Comparison of ENCODE assay signal across 28 mouse cellular contexts in genomic region chr16:24295626-24296440, GRCm38 (mm10).
DNase-seq lines count a peak whose midpoint lies in the region; ATAC-seq and TF ChIP-seq lines count a peak whose summit lies in the region.
"Had no signal": no experiment of that assay in that cellular context is flagged by ENCODE, and none has a peak within 500 bp of the region (broad histone marks: within the 10 kb centered on the region; RNA-seq: fewer than 3 reads in every experiment).

No protein-coding gene starts in this region.

- ATAC-seq in liver, embryonic 13.5 days (ENCODE audit: low read depth): no peak
- no peak for ATAC-seq in liver, embryonic 11.5 days (replicated peaks; ENCODE audit: low FRiP score)
- ATAC-seq in intestine, postnatal 0 days: peak; percentile 61; the same call in 1 of the 2 replicates
- ATAC-seq in midbrain, embryonic 11.5 days (ENCODE audit: low FRiP score): no peak
- ATAC-seq: forebrain, embryonic 13.5 days; midbrain, embryonic 16.5 days had no signal

- H3K9ac ChIP-seq in liver, embryonic 13.5 days: no peak overlapping the region
- H3K9ac ChIP-seq in liver, embryonic 11.5 days (ENCODE audit: low read depth, low read length): no peak overlapping the region
- no peak overlapping the region for H3K9ac ChIP-seq in intestine, postnatal 0 days (ENCODE audit: low read depth, low read length)
- no peak overlapping the region for H3K9ac ChIP-seq in midbrain, embryonic 11.5 days (ENCODE audit: low read length)
- H3K9ac ChIP-seq: embryonic facial prominence, embryonic 13.5 days; forebrain, embryonic 13.5 days; hindbrain, embryonic 14.5 days; neural tube, embryonic 13.5 days had no signal

- H3K4me2 ChIP-seq in liver, embryonic 13.5 days: 0 out of 2 replicates have a peak overlapping the region, but pooled peaks have one; percentile 17
- H3K4me2 ChIP-seq in liver, embryonic 11.5 days: no peak overlapping the region
- H3K4me2 ChIP-seq in intestine, postnatal 0 days (replicated peaks; ENCODE audit: low read depth): peak overlapping the region; percentile 43
- no peak overlapping the region for H3K4me2 ChIP-seq in midbrain, embryonic 11.5 days
- H3K4me2 ChIP-seq: embryonic facial prominence, embryonic 13.5 days; forebrain, embryonic 13.5 days; hindbrain, embryonic 14.5 days; neural tube, embryonic 13.5 days had no signal

- no peak for DNase-seq in liver, embryonic 13.5 days
- no peak for DNase-seq in liver, embryonic 11.5 days (ENCODE audit: low spot score)
- DNase-seq in kidney, postnatal 14 days: peak; percentile 18
- DNase-seq in adrenal gland, adult 8-10 months: no peak
- DNase-seq in spleen, adult 12 weeks (ENCODE audit: low spot score): no peak
- no peak for DNase-seq in midbrain, embryonic 11.5 days (ENCODE audit: low spot score, missing footprints)
- DNase-seq: adrenal gland, postnatal 10 days; B cell, adult 2 months; cerebellum, adult 8-10 months; cerebellum, postnatal 36 days; embryo, embryonic 11 days; heart, postnatal 4 days; retina, postnatal 1 day; right cerebral cortex, postnatal 25 days; thymus, postnatal 14 days had no signal

- no peak overlapping the region for H3K27ac ChIP-seq in liver, embryonic 13.5 days
- H3K27ac ChIP-seq in liver, embryonic 11.5 days (ENCODE audit: low read depth, low read length): no peak overlapping the region
- no peak overlapping the region for H3K27ac ChIP-seq in intestine, postnatal 0 days (ENCODE audit: low read depth, low read length)
- H3K27ac ChIP-seq in midbrain, embryonic 11.5 days (ENCODE audit: low read depth, low read length): no peak overlapping the region
- H3K27ac ChIP-seq: embryonic facial prominence, embryonic 13.5 days; forebrain, embryonic 13.5 days; hindbrain, embryonic 14.5 days; left cerebral cortex, adult 2 months; macrophage; neural tube, embryonic 13.5 days had no signal

- no peak for TF ChIP-seq CTCF in intestine, postnatal 0 days (IDR thresholded peaks at IDR 0.05; ENCODE audit: low read depth)

- no peak overlapping the region for H3K4me3 ChIP-seq in liver, embryonic 13.5 days (replicated peaks)
- H3K4me3 ChIP-seq in liver, embryonic 11.5 days (ENCODE audit: low read depth, low read length): no peak overlapping the region
- H3K4me3 ChIP-seq in intestine, postnatal 0 days (ENCODE audit: low read depth, low read length): no peak overlapping the region
- H3K4me3 ChIP-seq in midbrain, embryonic 11.5 days (ENCODE audit: low read depth, low read length): no peak overlapping the region
- H3K4me3 ChIP-seq: embryonic facial prominence, embryonic 13.5 days; erythroblast, embryonic 14.5 days; forebrain, embryonic 13.5 days; left cerebral cortex, adult 2 months; myocyte; neural tube, embryonic 13.5 days had no signal

- WGBS in liver, embryonic 13.5 days (ENCODE audit: insufficient replicate concordance): 52% methylated on average over 7 of the region's 7 CpGs
- WGBS in liver, embryonic 11.5 days: 62% methylated on average over 7 of the region's 7 CpGs
- 51% methylated on average over 7 of the region's 7 CpGs for WGBS in intestine, postnatal 0 days
- WGBS in midbrain, embryonic 11.5 days: 79% methylated on average over 7 of the region's 7 CpGs

- no peaks in the 10 kb centered on the region for H3K36me3 ChIP-seq in liver, embryonic 13.5 days
- H3K36me3 ChIP-seq in liver, embryonic 11.5 days (ENCODE audit: control insufficient read depth, insufficient read depth, low read length): no peaks in the 10 kb centered on the region
- no peaks in the 10 kb centered on the region for H3K36me3 ChIP-seq in intestine, postnatal 0 days (ENCODE audit: control insufficient read depth, insufficient read depth)
- H3K36me3 ChIP-seq in midbrain, embryonic 11.5 days (ENCODE audit: control insufficient read depth, insufficient read depth, low read length): no peaks in the 10 kb centered on the region
- H3K36me3 ChIP-seq: embryonic facial prominence, embryonic 13.5 days; G1E; neural tube, embryonic 13.5 days had no signal

- no peaks in the 10 kb centered on the region for H3K27me3 ChIP-seq in liver, embryonic 13.5 days
- no peaks in the 10 kb centered on the region for H3K27me3 ChIP-seq in liver, embryonic 11.5 days (replicated peaks; ENCODE audit: control insufficient read depth, insufficient read depth, low read length)
- H3K27me3 ChIP-seq in intestine, postnatal 0 days (replicated peaks; ENCODE audit: control insufficient read depth, insufficient read depth, low read length): no peaks in the 10 kb centered on the region
- no peaks in the 10 kb centered on the region for H3K27me3 ChIP-seq in midbrain, embryonic 11.5 days (ENCODE audit: control insufficient read depth, insufficient read depth, low read length)
- H3K27me3 ChIP-seq: CH12.LX; embryonic facial prominence, embryonic 13.5 days; forebrain, embryonic 13.5 days; neural tube, embryonic 13.5 days; Patski had no signal

- H3K9me3 ChIP-seq in liver, embryonic 13.5 days (replicated peaks): no peaks in the 10 kb centered on the region
- H3K9me3 ChIP-seq in liver, embryonic 11.5 days (ENCODE audit: control insufficient read depth, low read length): no peaks in the 10 kb centered on the region
- no peaks in the 10 kb centered on the region for H3K9me3 ChIP-seq in intestine, postnatal 0 days (ENCODE audit: control insufficient read depth)
- no peaks in the 10 kb centered on the region for H3K9me3 ChIP-seq in midbrain, embryonic 11.5 days (ENCODE audit: control insufficient read depth, low read length)
- H3K9me3 ChIP-seq: embryonic facial prominence, embryonic 13.5 days; forebrain, embryonic 13.5 days; neural tube, embryonic 13.5 days had no signal

- 0 out of 2 replicates have a peak, but pooled peaks cover 2% of the 10 kb centered on the region for H3K4me1 ChIP-seq in liver, embryonic 13.5 days (replicated peaks)
- H3K4me1 ChIP-seq in liver, embryonic 11.5 days (replicated peaks; ENCODE audit: control insufficient read depth, insufficient read depth, low read length): no peaks in the 10 kb centered on the region
- no peaks in the 10 kb centered on the region for H3K4me1 ChIP-seq in intestine, postnatal 0 days (replicated peaks; ENCODE audit: control insufficient read depth, insufficient read depth, low read length)
- no peaks in the 10 kb centered on the region for H3K4me1 ChIP-seq in midbrain, embryonic 11.5 days (ENCODE audit: control insufficient read depth, insufficient read depth, low read length)
- H3K4me1 ChIP-seq: embryonic facial prominence, embryonic 13.5 days; forebrain, embryonic 13.5 days; neural tube, embryonic 13.5 days had no signal

Comparison
In these comparisons a context has a peak if more than half of its experiments do, and no peak if none do; other contexts are left out.
1. H3K4me2 ChIP-seq: peak in liver, embryonic 13.5 days (single experiment) and intestine, postnatal 0 days (single experiment); none in liver, embryonic 11.5 days (single experiment) and midbrain, embryonic 11.5 days (single experiment).